Comparison of ENCODE assay signal across 8 mouse cellular contexts in genomic region chr1:175693429-175693960, GRCm38 (mm10). TPM values are rescaled to one million over a fixed set of nuclear protein-coding genes. Genes with fewer than 3 reads are reported as not detected.
A peak's percentile ranks its signal among the peaks of the same experiment; 100 is the strongest.
DNase-seq lines count a peak whose midpoint lies in the region; ATAC-seq and TF ChIP-seq lines count a peak whose summit lies in the region.

No protein-coding gene starts in this region.

- no peak for DNase-seq in left cerebral cortex, adult 2 months (ENCODE audit: extremely low spot score in 1 of 2, low spot score in 2 of 2)
- no peak for DNase-seq in left cerebral cortex, postnatal 10 days (ENCODE audit: extremely low spot score in 1 of 2, low spot score in 2 of 2)
- peak; percentile 59 for DNase-seq in cerebellum, adult 9-11 months
- no peak for DNase-seq in urinary bladder, adult 2 months (ENCODE audit: low spot score)
- no peak for DNase-seq in right cerebral cortex, postnatal 14 days

- no peak for TF ChIP-seq CTCF in left cerebral cortex, adult 2 months (IDR thresholded peaks at IDR 0.05)

- no peaks in the 10 kb centered on the region for H3K36me3 ChIP-seq in heart, embryonic 16.5 days (ENCODE audit: control insufficient read depth, insufficient read depth)
- H3K36me3 ChIP-seq in limb, embryonic 13.5 days: no peaks in the 10 kb centered on the region
- no peaks in the 10 kb centered on the region for H3K36me3 ChIP-seq in myocyte (ENCODE audit: control insufficient read depth, insufficient read depth)

- intact Hi-C loops in left cerebral cortex, adult 2 months (cut with DNase I): loop anchor here (5.0 kb wide), 1 partner anchor 189 kb away; the partner anchor contains the start of gene Exo1
- intact Hi-C loops in left cerebral cortex, postnatal 10 days (cut with DNase I): loop anchor here (10.0 kb wide), 1 partner anchor 171 kb away; no protein-coding TSS in a partner anchor

- peak overlapping the region; percentile 89 for H3K4me3 ChIP-seq in left cerebral cortex, adult 2 months
- H3K4me3 ChIP-seq in heart, embryonic 16.5 days (ENCODE audit: low read length): peak overlapping the region; percentile 91
- peak overlapping the region; percentile 76 for H3K4me3 ChIP-seq in limb, embryonic 13.5 days
- H3K4me3 ChIP-seq in myocyte: peak overlapping the region; percentile 68

- H3K9me3 ChIP-seq in heart, embryonic 16.5 days (replicated peaks; ENCODE audit: control insufficient read depth, low read length): no peaks in the 10 kb centered on the region
- no peaks in the 10 kb centered on the region for H3K9me3 ChIP-seq in limb, embryonic 13.5 days

- no peak overlapping the region for H3ac ChIP-seq in myocyte (ENCODE audit: control insufficient read depth, insufficient read length)

- peak overlapping the region; percentile 68 for H3K9ac ChIP-seq in heart, embryonic 16.5 days (ENCODE audit: low read length)
- peak overlapping the region; percentile 51; the same call in 1 of the 2 replicates for H3K9ac ChIP-seq in limb, embryonic 13.5 days

- no peak overlapping the region for H3K27ac ChIP-seq in left cerebral cortex, adult 2 months
- H3K27ac ChIP-seq in heart, embryonic 16.5 days (ENCODE audit: low read length): peak overlapping the region; percentile 84
- H3K27ac ChIP-seq in limb, embryonic 13.5 days: no peak overlapping the region

- no peak for ATAC-seq in heart, embryonic 16.5 days (replicated peaks; ENCODE audit: extremely low read depth, insufficient read depth, low FRiP score)
- no peak for ATAC-seq in limb, embryonic 13.5 days (ENCODE audit: low FRiP score, low read depth)

- peak overlapping the region; percentile 95 for H3K4me2 ChIP-seq in heart, embryonic 16.5 days (ENCODE audit: low read depth, low read length)
- peak overlapping the region; percentile 63 for H3K4me2 ChIP-seq in limb, embryonic 13.5 days (replicated peaks)
- H3K4me2 ChIP-seq in myocyte (ENCODE audit: low read depth): peak overlapping the region; percentile 80

- no peaks in the 10 kb centered on the region for H3K27me3 ChIP-seq in heart, embryonic 16.5 days (ENCODE audit: control insufficient read depth, insufficient read depth, low read length)
- H3K27me3 ChIP-seq in limb, embryonic 13.5 days: no peaks in the 10 kb centered on the region
- no peaks in the 10 kb centered on the region for H3K27me3 ChIP-seq in myocyte (ENCODE audit: control insufficient read depth, insufficient read depth, insufficient read length)

- H3K4me1 ChIP-seq in heart, embryonic 16.5 days (ENCODE audit: control insufficient read depth, insufficient read depth, low read length): peaks cover 21% of the 10 kb centered on the region
- H3K4me1 ChIP-seq in limb, embryonic 13.5 days: peaks cover 14% of the 10 kb centered on the region

- H3K79me2 ChIP-seq in myocyte (ENCODE audit: control insufficient read depth, insufficient read depth): peaks cover 5% of the 10 kb centered on the region

- 21% methylated on average over 12 of the region's 12 CpGs for WGBS in heart, embryonic 16.5 days
- WGBS in limb, embryonic 13.5 days: 39% methylated on average over 12 of the region's 12 CpGs

- no peak for TF ChIP-seq POLR2A in myocyte (IDR thresholded peaks at IDR 0.05; ENCODE audit: insufficient read length, low read depth)

TF ChIP-seq in myocyte, 11 proteins besides CTCF, POLR2A, EP300 and RAD21:
- TF ChIP-seq MAX (IDR thresholded peaks at IDR 0.05; ENCODE audit: low read depth) (no peak), USF1 (IDR thresholded peaks at IDR 0.05; ENCODE audit: low read depth) (no peak), REST (IDR thresholded peaks at IDR 0.05; ENCODE audit: insufficient read depth, insufficient read length) (no peak)

RNA-seq across cellular contexts. Expression of gene Chml, which starts 0.8 kb away (rescaled TPM):
- total RNA-seq in left cerebral cortex, adult 2 months (2021): 10 to 100 TPM in 1 of 2 experiments, 1 to 10 TPM in 1; 10.0 to 10.1 TPM
- 10 to 100 TPM; 15.9 to 20.2 TPM for total RNA-seq in left cerebral cortex, postnatal 10 days (2021)
- polyA plus RNA-seq in heart, embryonic 16.5 days (2015; fragmentation: Nextera tagmentation; extraction: Ambion mirVana): 3.0 and 3.8 TPM in 2 replicates
- 1.4 and 1.7 TPM in 2 replicates for polyA plus RNA-seq in limb, embryonic 13.5 days (2015; fragmentation: Nextera tagmentation; extraction: Ambion mirVana)
- 1.0 TPM for polyA plus RNA-seq in myocyte (2012; fragmentation: generic; extraction: Trizol)
- 2.2 and 2.3 TPM in 2 replicates for polyA plus RNA-seq in urinary bladder, adult 2 months (2012; rRNA removed)

RNA-seq across cellular contexts. Expression of gene Opn3, which starts 0.9 kb away (rescaled TPM):
- total RNA-seq in left cerebral cortex, adult 2 months (2021): 1 to 10 TPM; 6.1 to 6.6 TPM
- 10 to 100 TPM; 12.0 to 17.8 TPM for total RNA-seq in left cerebral cortex, postnatal 10 days (2021)
- 12.2 and 13.7 TPM in 2 replicates for polyA plus RNA-seq in heart, embryonic 16.5 days (2015; fragmentation: Nextera tagmentation; extraction: Ambion mirVana)
- polyA plus RNA-seq in limb, embryonic 13.5 days (2015; fragmentation: Nextera tagmentation; extraction: Ambion mirVana): 5.8 and 6.3 TPM in 2 replicates
- polyA plus RNA-seq in myocyte (2012; fragmentation: generic; extraction: Trizol): 4.8 TPM
- 1.1 and 1.4 TPM in 2 replicates for polyA plus RNA-seq in urinary bladder, adult 2 months (2012; rRNA removed)

RNA-seq across cellular contexts. Expression of gene Wdr64, which starts 4.9 kb away (rescaled TPM):
- not detected for total RNA-seq in left cerebral cortex, adult 2 months (2021)
- not detected for total RNA-seq in left cerebral cortex, postnatal 10 days (2021)
- polyA plus RNA-seq in heart, embryonic 16.5 days (2015; fragmentation: Nextera tagmentation; extraction: Ambion mirVana): not detected in 2 replicates
- polyA plus RNA-seq in limb, embryonic 13.5 days (2015; fragmentation: Nextera tagmentation; extraction: Ambion mirVana): not detected in 2 replicates
- polyA plus RNA-seq in myocyte (2012; fragmentation: generic; extraction: Trizol): not detected
- not detected in 2 replicates for polyA plus RNA-seq in urinary bladder, adult 2 months (2012; rRNA removed)
